Mouse (Mus musculus): ENCODE results near the gene Gm20683. TPM values are rescaled to one million over a fixed set of nuclear protein-coding genes. Genes with fewer than 3 reads are reported as not detected.
A peak's percentile ranks its signal among the peaks of the same experiment; 100 is the strongest.

The Gm20683 gene
- 10 to 100 TPM; 29.0 to 30.4 TPM for total RNA-seq (2021)

GRCm38 (mm10) chr17:25841117-25841880 is at the start of gene Gm20683:
Gene Gm20683, minus strand, starts transcription at chr17:25841763.
- no peak for DNase-seq

GRCm38 (mm10) chr17:25888837-25889236 is 47.3 kb upstream of the Gm20683 start:
- no peak for DNase-seq

GRCm38 (mm10) chr17:25887467-25887866 is 45.9 kb upstream of the Gm20683 start:
- DNase-seq: no peak

- DNase-seq: no peak
Measured at GRCm38 (mm10) chr17:25886806-25887205, 45.2 kb upstream of the Gm20683 start.

GRCm38 (mm10) chr17:25885636-25886035 is 44.1 kb upstream of the Gm20683 start:
- no peak for DNase-seq

GRCm38 (mm10) chr17:25883824-25884223 is 42.3 kb upstream of the Gm20683 start:
- DNase-seq: no peak

- DNase-seq: no peak
Measured at GRCm38 (mm10) chr17:25883268-25883667, 41.7 kb upstream of the Gm20683 start.

GRCm38 (mm10) chr17:25882306-25882705 is 40.7 kb upstream of the Gm20683 start:
- no peak for DNase-seq

GRCm38 (mm10) chr17:25881691-25882090 is 40.1 kb upstream of the Gm20683 start:
- no peak for DNase-seq

GRCm38 (mm10) chr17:25880913-25881641 is 39.5 kb upstream of the Gm20683 start:
- DNase-seq: no peak

GRCm38 (mm10) chr17:25880196-25880910 is 38.8 kb upstream of the Gm20683 start, which contains the start of gene Wfikkn1:
Gene Wfikkn1, minus strand, starts transcription at chr17:25880858.
- no peak for DNase-seq

GRCm38 (mm10) chr17:25879750-25880149 is 38.2 kb upstream of the Gm20683 start:
- DNase-seq: no peak

- DNase-seq: no peak
Measured at GRCm38 (mm10) chr17:25879261-25879660, 37.7 kb upstream of the Gm20683 start.

GRCm38 (mm10) chr17:25878611-25879180 is 37.1 kb upstream of the Gm20683 start:
- DNase-seq: no peak

- no peak for DNase-seq
Measured at GRCm38 (mm10) chr17:25877741-25878610, 36.4 kb upstream of the Gm20683 start.

GRCm38 (mm10) chr17:25877025-25877424 is 35.5 kb upstream of the Gm20683 start:
- no peak for DNase-seq

- DNase-seq: no peak
Measured at GRCm38 (mm10) chr17:25876347-25876915, 34.9 kb upstream of the Gm20683 start.

- DNase-seq: peak; percentile 89 to 91
Measured at GRCm38 (mm10) chr17:25875171-25876136, 33.9 kb upstream of the Gm20683 start.

- peak; percentile 96 to 98 for DNase-seq
Measured at GRCm38 (mm10) chr17:25874721-25875170, 33.2 kb upstream of the Gm20683 start, which contains the start of gene Mettl26. Gene Mettl26, plus strand, starts transcription at chr17:25875074.

Measured in layer of hippocampus, postnatal 36 days (tissue).